Mouse (Mus musculus) T-helper 2 cell (primary cell): ENCODE measurements around the gene Tmem44.

ENCODE experiments used
- in situ Hi-C: fragments of 300-600 bp; cut with MboI, MseI; formaldehyde crosslinking; loops from one replicate; pipeline ENCODE4 v1.15.1; 2025; ENCODE audit warnings: high pct_unique_total_duplicates

Gene Tmem44

GRCm38 (mm10) chr16:30550748-30551192 is at the start of gene Tmem44:
Gene Tmem44, minus strand, starts transcription at chr16:30550842.
- in situ Hi-C loops = no loop called here

- in situ Hi-C loops = no loop called here
Measured at GRCm38 (mm10) chr16:30599491-30600268, 49.0 kb upstream of the Tmem44 start, which contains the start of gene Fam43a. Gene Fam43a, plus strand, starts transcription at chr16:30599723.

GRCm38 (mm10) chr16:30596959-30597681 is 46.5 kb upstream of the Tmem44 start:
- in situ Hi-C loops = no loop called here

- in situ Hi-C loops = no loop called here
Measured at GRCm38 (mm10) chr16:30595835-30596557, 45.4 kb upstream of the Tmem44 start.

- in situ Hi-C loops = no loop called here
Measured at GRCm38 (mm10) chr16:30595356-30595755, 44.7 kb upstream of the Tmem44 start.

- in situ Hi-C loops = loop anchor here (5.0 kb wide), 2 partner anchors 480 to 750 kb away; no protein-coding TSS in a partner anchor
Measured at GRCm38 (mm10) chr16:30591990-30592389, 41.3 kb upstream of the Tmem44 start.

GRCm38 (mm10) chr16:30590264-30591209 is 39.9 kb upstream of the Tmem44 start:
- in situ Hi-C loops = loop anchor here (5.0 kb wide), 2 partner anchors 482 to 752 kb away; no protein-coding TSS in a partner anchor

GRCm38 (mm10) chr16:30587494-30588327 is 37.1 kb upstream of the Tmem44 start, which contains the start of gene Lsg1:
Gene Lsg1, minus strand, starts transcription at chr16:30587592.
- in situ Hi-C loops = no loop called here

- in situ Hi-C loops = no loop called here
Measured at GRCm38 (mm10) chr16:30586935-30587493, 36.4 kb upstream of the Tmem44 start.

- in situ Hi-C loops = no loop called here
Measured at GRCm38 (mm10) chr16:30580765-30581164, 30.1 kb upstream of the Tmem44 start.

GRCm38 (mm10) chr16:30576392-30576791 is 25.8 kb upstream of the Tmem44 start:
- in situ Hi-C loops = no loop called here

GRCm38 (mm10) chr16:30575815-30576214 is 25.2 kb upstream of the Tmem44 start:
- in situ Hi-C loops = no loop called here

GRCm38 (mm10) chr16:30572239-30572638 is 21.6 kb upstream of the Tmem44 start:
- in situ Hi-C loops = no loop called here

GRCm38 (mm10) chr16:30571378-30571777 is 20.7 kb upstream of the Tmem44 start:
- in situ Hi-C loops = no loop called here

- in situ Hi-C loops = no loop called here
Measured at GRCm38 (mm10) chr16:30570173-30570572, 19.5 kb upstream of the Tmem44 start.

GRCm38 (mm10) chr16:30565631-30566030 is 15.0 kb upstream of the Tmem44 start:
- in situ Hi-C loops = no loop called here

GRCm38 (mm10) chr16:30560601-30561000 is 10.0 kb upstream of the Tmem44 start:
- in situ Hi-C loops = no loop called here

- in situ Hi-C loops = no loop called here
Measured at GRCm38 (mm10) chr16:30559312-30559992, 8.8 kb upstream of the Tmem44 start.

GRCm38 (mm10) chr16:30554109-30554508 is 3.5 kb upstream of the Tmem44 start:
- in situ Hi-C loops = no loop called here
